In the genomic region with DNA sequence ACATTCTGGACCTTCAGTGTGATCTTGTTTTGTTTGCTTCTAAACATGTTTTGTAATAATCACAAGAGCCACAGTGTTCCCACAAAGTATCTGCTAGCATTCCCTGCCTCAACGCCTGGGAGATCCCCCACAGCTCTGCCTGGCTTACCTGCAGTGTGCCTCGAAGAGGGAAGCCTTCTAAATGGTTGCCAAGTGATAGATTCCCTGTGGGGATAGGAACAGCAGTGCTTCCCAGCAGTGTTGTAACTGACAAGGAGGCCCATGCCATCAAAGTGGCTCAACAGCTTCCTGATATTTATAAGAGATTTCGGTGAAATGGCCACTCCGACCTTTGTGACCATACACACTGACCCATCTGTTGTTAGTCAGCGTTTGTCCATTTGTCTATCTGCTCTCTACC, we compare ENCODE assay signal across 15 mouse cellular contexts.
DNase-seq lines count a peak whose midpoint lies in the region; ATAC-seq and TF ChIP-seq lines count a peak whose summit lies in the region.
"Had no signal": no experiment of that assay in that cellular context is flagged by ENCODE, and none has a peak within 500 bp of the region (broad histone marks: within the 10 kb centered on the region; RNA-seq: fewer than 3 reads in every experiment).

No protein-coding gene starts in this region.

- H3K9me3 ChIP-seq in midbrain, embryonic 12.5 days = no peaks in the 10 kb centered on the region
- no peaks in the 10 kb centered on the region for H3K9me3 ChIP-seq in midbrain, embryonic 14.5 days (ENCODE audit: control insufficient read depth, low read length)
- H3K9me3 ChIP-seq in forebrain, embryonic 16.5 days (ENCODE audit: control insufficient read depth, low read length) = no peaks in the 10 kb centered on the region
- H3K9me3 ChIP-seq: embryonic facial prominence, embryonic 13.5 days; heart, embryonic 10.5 days; liver, embryonic 13.5 days; megakaryocyte, embryonic 14.5 days had no signal

- peak overlapping the region; percentile 44; the same call in 1 of the 2 replicates for H3K27ac ChIP-seq in gastrocnemius, adult 2 months
- 0 out of 2 replicates have a peak overlapping the region, but pooled peaks have one; percentile 6 for H3K27ac ChIP-seq in midbrain, embryonic 12.5 days (replicated peaks)
- no peak overlapping the region for H3K27ac ChIP-seq in midbrain, embryonic 14.5 days (replicated peaks; ENCODE audit: low read depth, low read length)
- peak overlapping the region; percentile 77 for H3K27ac ChIP-seq in forebrain, embryonic 16.5 days (ENCODE audit: low read length)
- H3K27ac ChIP-seq: heart, embryonic 10.5 days; liver, embryonic 13.5 days had no signal

- TF ChIP-seq POLR2A in myocyte (IDR thresholded peaks at IDR 0.05; ENCODE audit: insufficient read length, low read depth) = no peak

- TF ChIP-seq CTCF in gastrocnemius, adult 2 months (IDR thresholded peaks at IDR 0.05) = no peak

- 67% methylated on average over 5 of the region's 5 CpGs for whole genome bisulfite sequencing in midbrain, embryonic 12.5 days
- WGBS in midbrain, embryonic 14.5 days = 69% methylated on average over 5 of the region's 5 CpGs
- 69% methylated on average over 5 of the region's 5 CpGs for WGBS in forebrain, embryonic 16.5 days

- no peak overlapping the region for H3K4me3 ChIP-seq in gastrocnemius, adult 2 months
- no peak overlapping the region for H3K4me3 ChIP-seq in midbrain, embryonic 12.5 days
- no peak overlapping the region for H3K4me3 ChIP-seq in midbrain, embryonic 14.5 days (replicated peaks; ENCODE audit: low read depth, low read length)
- H3K4me3 ChIP-seq in forebrain, embryonic 16.5 days (replicated peaks; ENCODE audit: low read length) = no peak overlapping the region
- H3K4me3 ChIP-seq in myocyte = no peak overlapping the region
- H3K4me3 ChIP-seq: embryonic facial prominence, embryonic 13.5 days; heart, embryonic 10.5 days; liver, embryonic 13.5 days; megakaryocyte, embryonic 14.5 days had no signal

- ATAC-seq in midbrain, embryonic 12.5 days (ENCODE audit: low FRiP score, low read depth) = no peak
- no peak for ATAC-seq in midbrain, embryonic 14.5 days (ENCODE audit: low FRiP score, low TSS enrichment)
- ATAC-seq in forebrain, embryonic 16.5 days = no peak
- ATAC-seq: CD4-positive, CD25-positive, alpha-beta regulatory T cell, adult 4 months; intestine, embryonic 16.5 days had no signal

- DNase-seq in gastrocnemius, adult 2 months = no peak
- no peak for DNase-seq in gastrocnemius, postnatal 14 days
- DNase-seq in midbrain, embryonic 14.5 days = no peak
- no peak for DNase-seq in layer of hippocampus, postnatal 36 days
- DNase-seq: adrenal gland, adult 8-10 months; gastrocnemius, postnatal 25 days; liver, embryonic 13.5 days had no signal

- peaks cover 81% of the 10 kb centered on the region for H3K4me1 ChIP-seq in midbrain, embryonic 12.5 days
- peaks cover 68% of the 10 kb centered on the region for H3K4me1 ChIP-seq in midbrain, embryonic 14.5 days (ENCODE audit: control insufficient read depth, insufficient read depth, low read length)
- peaks cover 78% of the 10 kb centered on the region for H3K4me1 ChIP-seq in forebrain, embryonic 16.5 days (replicated peaks; ENCODE audit: control insufficient read depth, insufficient read depth, low read length)

- H3K79me2 ChIP-seq in myocyte (ENCODE audit: control insufficient read depth, insufficient read depth) = no peaks in the 10 kb centered on the region

- H3K4me2 ChIP-seq in midbrain, embryonic 12.5 days (replicated peaks) = no peak overlapping the region
- H3K4me2 ChIP-seq in midbrain, embryonic 14.5 days (ENCODE audit: low read length) = no peak overlapping the region
- no peak overlapping the region for H3K4me2 ChIP-seq in forebrain, embryonic 16.5 days (ENCODE audit: low read length)
- H3K4me2 ChIP-seq in myocyte (ENCODE audit: low read depth) = peak overlapping the region; percentile 63
- H3K4me2 ChIP-seq: embryonic facial prominence, embryonic 13.5 days; liver, embryonic 13.5 days had no signal

- H3K27me3 ChIP-seq in midbrain, embryonic 12.5 days = peaks cover under 1% of the 10 kb centered on the region; the same call in 1 of the 2 replicates
- no peaks in the 10 kb centered on the region for H3K27me3 ChIP-seq in midbrain, embryonic 14.5 days (ENCODE audit: control insufficient read depth, insufficient read depth, low read length)
- no peaks in the 10 kb centered on the region for H3K27me3 ChIP-seq in forebrain, embryonic 16.5 days (replicated peaks; ENCODE audit: control insufficient read depth, insufficient read depth, low read length)
- no peaks in the 10 kb centered on the region for H3K27me3 ChIP-seq in myocyte (ENCODE audit: control insufficient read depth, insufficient read depth, insufficient read length)
- H3K27me3 ChIP-seq: embryonic facial prominence, embryonic 13.5 days; liver, embryonic 13.5 days had no signal

- no peak overlapping the region for H3ac ChIP-seq in myocyte (ENCODE audit: control insufficient read depth, insufficient read length)

- intact Hi-C loops in gastrocnemius, adult 2 months (cut with DNase I) = no loop called here
- intact Hi-C loops in gastrocnemius, postnatal 14 days (cut with DNase I; ENCODE audit: low total_unique reads) = loop anchor here (10.0 kb wide), 1 partner anchor 51 kb away; no protein-coding TSS in a partner anchor

- no peaks in the 10 kb centered on the region for H3K36me3 ChIP-seq in midbrain, embryonic 12.5 days
- H3K36me3 ChIP-seq in midbrain, embryonic 14.5 days (ENCODE audit: control insufficient read depth, insufficient read depth, low read length) = no peaks in the 10 kb centered on the region
- no peaks in the 10 kb centered on the region for H3K36me3 ChIP-seq in forebrain, embryonic 16.5 days (ENCODE audit: control insufficient read depth, insufficient read depth)
- H3K36me3 ChIP-seq in myocyte (ENCODE audit: control insufficient read depth, insufficient read depth) = no peaks in the 10 kb centered on the region
- H3K36me3 ChIP-seq: embryonic facial prominence, embryonic 13.5 days; heart, embryonic 10.5 days; liver, embryonic 13.5 days had no signal

- no peak overlapping the region for H3K9ac ChIP-seq in midbrain, embryonic 12.5 days (replicated peaks)
- no peak overlapping the region for H3K9ac ChIP-seq in midbrain, embryonic 14.5 days (replicated peaks; ENCODE audit: low read length)
- no peak overlapping the region for H3K9ac ChIP-seq in forebrain, embryonic 16.5 days (replicated peaks; ENCODE audit: low read depth, low read length)
- H3K9ac ChIP-seq: embryonic facial prominence, embryonic 13.5 days; liver, embryonic 13.5 days had no signal

TF ChIP-seq in myocyte, 11 proteins besides CTCF, POLR2A, EP300 and RAD21:
- TF ChIP-seq CEBPB (IDR thresholded peaks at IDR 0.05; ENCODE audit: insufficient read depth, poor library complexity, severe bottlenecking) (no peak), SRF (IDR thresholded peaks at IDR 0.05; ENCODE audit: control insufficient read depth, insufficient read length, low read depth) (no peak), USF1 (IDR thresholded peaks at IDR 0.05; ENCODE audit: low read depth) (no peak), REST (IDR thresholded peaks at IDR 0.05; ENCODE audit: insufficient read depth, insufficient read length) (no peak), MYOG (IDR thresholded peaks at IDR 0.05; ENCODE audit: control insufficient read depth in 1 of 3, insufficient read depth in 1 of 3, insufficient read length in 2 of 3, low read depth in 2 of 3) (no peak), TCF3 (IDR thresholded peaks at IDR 0.05; ENCODE audit: insufficient read length, low read depth) (no peak), MAX (IDR thresholded peaks at IDR 0.05; ENCODE audit: low read depth) (no peak), TCF12 (IDR thresholded peaks at IDR 0.05; ENCODE audit: insufficient read depth, poor library complexity, severe bottlenecking) (no peak), E2F4 (IDR thresholded peaks at IDR 0.05; ENCODE audit: insufficient read depth) (no peak), MYOD1 (IDR thresholded peaks at IDR 0.05; ENCODE audit: control insufficient read depth in 1 of 3, insufficient read length in 2 of 3, low read depth in 2 of 3) (no peak), POLR2AphosphoS2 (IDR thresholded peaks at IDR 0.05; ENCODE audit: insufficient read length, low read depth) (no peak)
TF ChIP-seq in myocyte: peak in this region for 0.
